Mouse (Mus musculus) intestine, embryonic 16.5 days (tissue): ENCODE results near the gene Cyp17a1. TPM values are rescaled to one million over a fixed set of nuclear protein-coding genes. Genes with fewer than 3 reads are reported as not detected.

Source experiments
- ATAC-seq: fragments of 200-750 bp; cut with Nextera tagmentation; 2 replicates; pipeline ENCODE4 v1.8.0; 2017; ENCODE audit warnings: moderate TSS enrichment, moderate library complexity
- H3K27ac ChIP-seq: fragments of 300-500 bp; sonication (generic); 2 replicates; pipeline ENCODE4 v1.5.1; 2014; ENCODE audit warnings: mild to moderate bottlenecking, low read length
- H3K27me3 ChIP-seq: fragments of 300-500 bp; sonication (generic); replicated peaks from 2 replicates; pipeline ENCODE4 v1.6.1; 2014; ENCODE audit warnings: low read length, control low read depth, mixed read lengths; ENCODE audit not compliant: control insufficient read depth, insufficient read depth
- H3K36me3 ChIP-seq: fragments of 300-500 bp; sonication (generic); 2 replicates; pipeline ENCODE4 v1.6.1; 2014; ENCODE audit warnings: low read length, control low read depth; ENCODE audit not compliant: control insufficient read depth, insufficient read depth
- H3K4me1 ChIP-seq: fragments of 300-500 bp; sonication (generic); 2 replicates; pipeline ENCODE4 v1.6.1; 2014; ENCODE audit warnings: low read length, control low read depth, mixed read lengths; ENCODE audit not compliant: control insufficient read depth, insufficient read depth
- H3K4me2 ChIP-seq: fragments of 300-500 bp; sonication (generic); 2 replicates; pipeline ENCODE4 v1.6.1; 2014; ENCODE audit warnings: low read depth, low read length, control low read depth
- H3K4me3 ChIP-seq: fragments of 300-500 bp; sonication (generic); 2 replicates; pipeline ENCODE4 v1.5.1; 2014; ENCODE audit warnings: mild to moderate bottlenecking, low read length
- H3K9ac ChIP-seq: fragments of 300-500 bp; sonication (generic); 2 replicates; pipeline ENCODE4 v1.6.1; 2014; ENCODE audit warnings: low read depth, low read length
- H3K9me3 ChIP-seq: fragments of 300-500 bp; sonication (generic); 2 replicates; pipeline ENCODE4 v1.6.1; 2016; ENCODE audit warnings: low read length, control low read depth; ENCODE audit not compliant: control insufficient read depth
- WGBS: fragments of 180-500 bp; shearing (Covaris S2); extraction: QIAGEN DNeasy Blood & Tissue Kit; methylation state at CpG from one replicate; pipeline ENCODE4 v1.1.7; 2014; 5-methylcytosine and 5-hydroxymethylcytosine counted together
- polyA plus RNA-seq: library from polyadenylated mRNA; unstranded; fragments of >200 nt; fragmentation: Nextera tagmentation; extraction: Ambion mirVana; gene quantifications from 2 replicates; pipeline ENCODE4 v1.2.1, GENCODE M21; 2015

The Cyp17a1 gene
- polyA plus RNA-seq, 1 experiment from 2014 or later, result 0.16 TPM

- H3K4me1 ChIP-seq, result peaks cover 46% of the 10 kb centered on the region
- H3K9me3 ChIP-seq, result no peaks in the 10 kb centered on the region
- no peak overlapping the region for H3K27ac ChIP-seq
- no peak for ATAC-seq
- 81% methylated on average over 14 of the region's 14 CpGs for WGBS
- no peak overlapping the region for H3K4me3 ChIP-seq
- H3K9ac ChIP-seq, result no peak overlapping the region
- H3K36me3 ChIP-seq, result 0 out of 2 replicates have a peak, but pooled peaks cover 3% of the 10 kb centered on the region
- no peak overlapping the region for H3K4me2 ChIP-seq
- no peaks in the 10 kb centered on the region for H3K27me3 ChIP-seq
Measured at GRCm38 (mm10) chr19:46639496-46639895, 33.5 kb downstream of the Cyp17a1 start.

- Histone ChIP-seq H3K27me3 (no peaks in the 10 kb centered on the region), H3K4me1 (peaks cover 46% of the 10 kb centered on the region), H3K4me2 (no peak overlapping the region), H3K27ac (no peak overlapping the region), H3K9me3 (no peaks in the 10 kb centered on the region), H3K4me3 (no peak overlapping the region), H3K9ac (no peak overlapping the region), H3K36me3 (0 out of 2 replicates have a peak, but pooled peaks cover 3% of the 10 kb centered on the region)
- no peak for ATAC-seq
Measured at GRCm38 (mm10) chr19:46639053-46639452, 33.9 kb downstream of the Cyp17a1 start.

- no peaks in the 10 kb centered on the region for H3K9me3 ChIP-seq
- no peak overlapping the region for H3K4me2 ChIP-seq
- peaks cover 42% of the 10 kb centered on the region for H3K4me1 ChIP-seq
- 0 out of 2 replicates have a peak, but pooled peaks cover 3% of the 10 kb centered on the region for H3K36me3 ChIP-seq
- H3K27ac ChIP-seq, result no peak overlapping the region
- WGBS, result 84% methylated on average over 6 of the region's 6 CpGs
- H3K4me3 ChIP-seq, result no peak overlapping the region
- no peaks in the 10 kb centered on the region for H3K27me3 ChIP-seq
- H3K9ac ChIP-seq, result no peak overlapping the region
- ATAC-seq, result no peak
Measured at GRCm38 (mm10) chr19:46637598-46637997, 35.4 kb downstream of the Cyp17a1 start.

GRCm38 (mm10) chr19:46635766-46636165, 37.2 kb downstream of the Cyp17a1 start:
- no peak overlapping the region for H3K4me2 ChIP-seq
- no peaks in the 10 kb centered on the region for H3K27me3 ChIP-seq
- H3K4me1 ChIP-seq, result peaks cover 24% of the 10 kb centered on the region
- 34% methylated on average over 9 of the region's 9 CpGs for WGBS
- no peak overlapping the region for H3K27ac ChIP-seq
- peaks cover 3% of the 10 kb centered on the region; the same call in 1 of the 2 replicates for H3K36me3 ChIP-seq
- H3K9me3 ChIP-seq, result no peaks in the 10 kb centered on the region
- ATAC-seq, result no peak
- H3K4me3 ChIP-seq, result no peak overlapping the region
- no peak overlapping the region for H3K9ac ChIP-seq

- Histone ChIP-seq H3K4me1 (peaks cover 21% of the 10 kb centered on the region), H3K27me3 (no peaks in the 10 kb centered on the region), H3K36me3 (no peaks in the 10 kb centered on the region; the same call in 1 of the 2 replicates), H3K4me3 (no peak overlapping the region), H3K4me2 (no peak overlapping the region), H3K9ac (no peak overlapping the region), H3K9me3 (no peaks in the 10 kb centered on the region), H3K27ac (no peak overlapping the region)
- no peak for ATAC-seq
- 89% methylated on average over 9 of the region's 9 CpGs for WGBS
Measured at GRCm38 (mm10) chr19:46631637-46632036, 41.3 kb downstream of the Cyp17a1 start.

GRCm38 (mm10) chr19:46629807-46630206, 43.2 kb downstream of the Cyp17a1 start:
- Histone ChIP-seq H3K4me2 (no peak overlapping the region), H3K27me3 (no peaks in the 10 kb centered on the region), H3K27ac (no peak overlapping the region), H3K9ac (no peak overlapping the region), H3K36me3 (no peaks in the 10 kb centered on the region; the same call in 1 of the 2 replicates), H3K4me1 (peaks cover 7% of the 10 kb centered on the region), H3K9me3 (no peaks in the 10 kb centered on the region), H3K4me3 (no peak overlapping the region)
- ATAC-seq, result no peak
- WGBS, result 73% methylated on average over 9 of the region's 9 CpGs

GRCm38 (mm10) chr19:46628403-46628802, 44.6 kb downstream of the Cyp17a1 start:
- Histone ChIP-seq H3K9me3 (no peaks in the 10 kb centered on the region), H3K36me3 (no peaks in the 10 kb centered on the region; the same call in 1 of the 2 replicates), H3K4me1 (peaks cover 14% of the 10 kb centered on the region), H3K4me2 (no peak overlapping the region), H3K27me3 (no peaks in the 10 kb centered on the region), H3K4me3 (no peak overlapping the region), H3K9ac (no peak overlapping the region), H3K27ac (no peak overlapping the region)
- 71% methylated on average over 10 of the region's 10 CpGs for WGBS
- no peak for ATAC-seq

GRCm38 (mm10) chr19:46625519-46625918, 47.5 kb downstream of the Cyp17a1 start:
- WGBS, result 46% methylated on average over 10 of the region's 10 CpGs
- H3K9me3 ChIP-seq, result no peaks in the 10 kb centered on the region
- no peaks in the 10 kb centered on the region for H3K27me3 ChIP-seq
- H3K36me3 ChIP-seq, result no peaks in the 10 kb centered on the region
- no peak overlapping the region for H3K4me2 ChIP-seq
- peaks cover 33% of the 10 kb centered on the region for H3K4me1 ChIP-seq
- ATAC-seq, result no peak
- H3K4me3 ChIP-seq, result no peak overlapping the region
- no peak overlapping the region for H3K27ac ChIP-seq
- no peak overlapping the region for H3K9ac ChIP-seq

GRCm38 (mm10) chr19:46625015-46625414, 48.0 kb downstream of the Cyp17a1 start:
- no peak overlapping the region for H3K4me2 ChIP-seq
- H3K27ac ChIP-seq, result no peak overlapping the region
- no peaks in the 10 kb centered on the region for H3K36me3 ChIP-seq
- H3K4me3 ChIP-seq, result no peak overlapping the region
- no peaks in the 10 kb centered on the region for H3K9me3 ChIP-seq
- 93% methylated on average over 12 of the region's 12 CpGs for WGBS
- H3K9ac ChIP-seq, result no peak overlapping the region
- peaks cover 36% of the 10 kb centered on the region for H3K4me1 ChIP-seq
- no peak for ATAC-seq
- H3K27me3 ChIP-seq, result no peaks in the 10 kb centered on the region
